Mouse (Mus musculus): ENCODE results near the gene Zbtb9.
"Not testable (repeated sequence)": the region's sequence is repeated elsewhere in the genome, so short reads cannot be mapped to it uniquely, and the experiment has no call there.

The Zbtb9 gene

GRCm38 (mm10) chr17:26972107-26972506 is 860 bp upstream of the Zbtb9 start:
- no peak for DNase-seq

GRCm38 (mm10) chr17:26974547-26974946 is 1.6 kb downstream of the Zbtb9 start:
- DNase-seq, result no peak

DNA sequence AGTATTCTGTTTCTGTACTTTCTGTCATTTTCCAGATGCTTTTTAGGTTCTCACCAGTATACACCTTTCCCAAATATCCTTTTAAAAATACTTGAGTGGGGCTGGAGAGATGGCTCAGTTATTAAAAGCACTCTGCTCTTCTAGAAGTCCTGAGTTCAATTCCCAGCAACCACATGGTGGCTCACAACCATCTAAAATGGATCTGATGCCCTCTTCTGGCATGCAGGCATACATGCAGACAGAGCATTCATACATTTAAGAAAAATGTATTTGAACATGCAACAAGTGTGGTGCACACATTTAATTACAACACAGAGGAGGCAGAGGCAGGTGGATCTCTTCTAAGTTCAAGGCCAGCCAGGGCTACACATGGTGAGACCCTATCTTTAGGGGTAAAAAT is 2.4 kb downstream of the Zbtb9 start:
- DNase-seq, result no peak

DNA sequence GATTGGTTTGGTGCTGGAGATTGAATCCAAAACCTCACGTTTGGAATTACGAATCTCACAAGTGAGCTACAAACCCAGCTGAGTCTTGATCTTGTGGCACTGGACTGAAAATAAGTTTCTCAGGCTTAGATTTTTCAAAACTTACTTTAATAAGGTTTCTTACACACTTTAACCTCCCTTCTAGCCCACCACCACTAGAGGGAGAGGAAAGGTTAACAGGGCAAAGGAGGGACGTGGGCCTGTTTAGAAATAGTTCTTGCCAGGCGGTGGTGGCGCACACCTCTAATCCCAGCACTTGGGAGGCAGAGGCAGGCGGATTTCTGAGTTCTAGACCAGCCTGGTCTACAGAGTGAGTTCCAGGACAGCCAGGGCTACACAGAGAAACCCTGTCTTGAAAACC is 4.4 kb downstream of the Zbtb9 start:
- not testable (repeated sequence) for DNase-seq

- no peak for DNase-seq
These were observed 6.5 kb downstream of the Zbtb9 start for GRCm38 (mm10) chr17:26979426-26979825.

DNA sequence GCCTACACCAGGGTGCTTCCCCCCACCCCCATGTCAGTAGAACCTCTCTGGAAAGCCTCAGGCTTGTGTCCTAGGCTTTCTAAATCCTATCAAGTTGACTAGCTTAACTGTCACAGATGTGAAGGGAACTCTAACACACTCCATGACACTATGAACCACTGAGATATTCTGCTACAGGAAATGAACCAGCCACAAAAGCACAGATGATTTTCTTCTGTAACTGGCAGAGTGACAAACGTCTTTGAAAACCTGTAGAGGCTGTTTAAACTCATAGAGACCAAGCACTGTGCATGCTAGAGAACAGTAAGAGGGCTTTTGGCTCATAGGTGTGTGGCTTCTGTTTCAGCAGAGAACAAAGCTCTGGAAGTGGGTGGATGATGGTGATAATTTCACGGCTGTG is 8.1 kb downstream of the Zbtb9 start:
- no peak for DNase-seq

- DNase-seq, result no peak
These were observed 10.4 kb downstream of the Zbtb9 start for GRCm38 (mm10) chr17:26983382-26983781.

- DNase-seq, result no peak
These were observed 12.7 kb downstream of the Zbtb9 start for GRCm38 (mm10) chr17:26985503-26986179.

DNA sequence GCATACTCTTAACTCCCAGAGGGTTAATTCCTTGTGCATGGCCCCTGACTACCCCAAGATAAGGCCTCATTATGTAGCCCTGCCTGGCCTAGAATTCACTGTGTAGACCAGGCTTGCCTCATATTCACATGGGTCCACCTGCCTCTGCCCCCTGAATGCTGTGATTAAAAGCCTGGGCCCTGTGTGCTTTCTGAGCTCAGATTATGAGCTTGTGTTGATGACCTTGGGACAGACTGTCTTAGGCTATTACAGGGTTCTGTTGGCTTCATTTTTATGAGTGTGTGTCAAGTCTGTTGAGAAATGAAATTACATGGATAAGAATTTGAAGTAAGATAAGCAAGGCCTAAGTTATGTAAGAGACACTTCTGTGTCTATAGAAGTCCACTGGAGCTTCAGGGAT is 17.6 kb downstream of the Zbtb9 start:
- no peak for DNase-seq

DNA sequence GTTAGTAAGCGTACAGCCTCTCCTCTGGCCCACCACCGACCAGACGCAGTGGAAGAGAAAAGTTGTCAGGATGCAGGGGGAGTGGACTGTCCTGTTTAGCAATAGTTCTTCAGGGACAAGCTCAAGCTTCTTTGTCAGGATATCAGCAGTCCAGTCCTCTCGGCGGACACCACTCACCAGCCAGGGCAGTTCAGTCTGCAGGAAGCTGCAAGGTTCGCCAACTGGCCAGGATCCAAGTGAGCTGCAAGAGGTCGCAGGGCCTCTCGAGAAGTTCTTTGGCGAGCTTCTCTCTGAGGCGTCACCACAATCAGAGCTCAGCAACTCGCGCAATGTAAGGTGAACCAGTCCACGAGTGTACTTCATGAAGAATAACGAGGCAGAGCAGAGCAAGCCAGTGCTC is 21.4 kb downstream of the Zbtb9 start:
- no peak for DNase-seq

DNA sequence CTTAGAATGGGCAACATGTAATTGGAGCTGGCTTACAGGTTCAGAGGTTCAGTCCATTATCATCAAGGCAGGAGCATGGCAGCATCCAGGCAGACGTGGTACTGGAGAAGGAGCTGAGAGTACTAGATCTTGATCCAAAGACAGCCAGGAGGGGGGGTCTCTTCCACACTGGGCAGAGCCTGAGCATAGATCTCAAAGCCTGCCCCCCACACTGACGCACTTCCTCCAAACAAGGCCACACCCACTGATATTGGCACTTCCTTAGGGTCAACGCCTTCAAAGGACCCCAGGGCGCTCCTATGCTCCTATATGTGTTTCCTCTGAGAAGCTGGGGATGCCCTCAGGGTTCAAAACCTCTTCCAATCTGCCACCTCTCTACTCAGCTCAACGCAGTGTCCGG is 22.0 kb downstream of the Zbtb9 start:
- no peak for DNase-seq

- DNase-seq, result no peak
These were observed 22.6 kb downstream of the Zbtb9 start for GRCm38 (mm10) chr17:26995562-26995961.

DNA sequence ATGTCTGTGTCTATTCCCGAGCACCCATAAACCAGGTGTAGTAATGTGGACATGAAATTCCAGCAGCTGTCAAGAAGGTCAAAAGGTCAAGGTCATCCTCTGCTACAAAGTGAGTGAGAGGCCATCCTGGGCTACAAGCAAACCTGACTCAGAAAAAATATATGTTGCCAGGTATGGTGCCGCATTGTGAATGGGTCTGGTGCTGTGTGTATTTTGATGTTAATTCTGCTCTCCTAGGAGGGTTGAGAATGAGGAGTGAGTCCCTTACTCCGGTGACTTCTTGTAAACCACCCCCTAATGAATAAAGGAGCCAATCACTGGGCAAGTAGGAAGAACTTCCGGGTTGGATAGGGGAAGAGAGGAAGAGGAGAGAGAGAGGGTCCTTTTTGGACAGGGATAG is 24.7 kb downstream of the Zbtb9 start:
- no peak for DNase-seq

GRCm38 (mm10) chr17:26998283-26998682 is 25.3 kb downstream of the Zbtb9 start:
- DNase-seq, result no peak

- DNase-seq, result no peak
These were observed 27.0 kb downstream of the Zbtb9 start for GRCm38 (mm10) chr17:26999996-27000395.

DNA sequence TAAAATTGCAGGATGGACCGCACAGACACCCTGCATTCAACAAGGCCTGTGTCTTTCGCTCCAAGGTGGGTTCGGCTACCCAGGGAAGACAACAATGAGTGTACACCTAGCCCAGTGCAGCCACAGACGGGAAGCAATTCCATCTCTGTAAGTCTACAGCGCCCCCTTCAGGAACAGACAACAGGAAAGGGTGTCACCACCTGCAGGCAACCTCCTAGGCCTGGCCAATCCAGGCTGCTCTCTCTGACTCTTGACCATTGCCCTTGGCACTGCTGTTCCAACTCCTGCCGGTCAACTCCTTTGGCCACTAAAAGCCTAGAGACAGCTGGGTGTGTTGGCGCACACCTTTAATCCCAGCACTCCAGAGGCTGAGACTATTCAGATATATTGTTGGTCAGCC is 28.2 kb downstream of the Zbtb9 start:
- DNase-seq, result peak; percentile 18

DNA sequence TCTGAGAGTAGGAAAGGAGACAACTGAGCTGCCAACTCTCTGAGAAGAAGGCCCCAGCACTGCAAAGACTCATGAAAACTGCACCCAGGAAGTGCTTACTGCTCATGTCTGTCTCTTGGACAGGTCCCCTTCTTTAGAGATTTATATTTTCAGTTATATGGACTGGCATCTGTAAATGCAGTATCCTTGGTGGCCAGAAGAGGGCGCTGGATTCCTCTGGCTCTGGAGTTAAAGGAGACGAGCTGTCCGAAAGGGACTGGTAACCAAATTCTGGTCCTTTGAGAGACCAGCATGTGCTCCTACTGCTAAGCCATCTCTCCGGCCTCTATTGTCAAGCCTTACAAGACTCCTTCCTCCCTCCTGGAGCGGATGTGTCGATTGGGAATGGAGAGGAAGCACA is 28.9 kb downstream of the Zbtb9 start:
- peak; percentile 38 for DNase-seq

DNA sequence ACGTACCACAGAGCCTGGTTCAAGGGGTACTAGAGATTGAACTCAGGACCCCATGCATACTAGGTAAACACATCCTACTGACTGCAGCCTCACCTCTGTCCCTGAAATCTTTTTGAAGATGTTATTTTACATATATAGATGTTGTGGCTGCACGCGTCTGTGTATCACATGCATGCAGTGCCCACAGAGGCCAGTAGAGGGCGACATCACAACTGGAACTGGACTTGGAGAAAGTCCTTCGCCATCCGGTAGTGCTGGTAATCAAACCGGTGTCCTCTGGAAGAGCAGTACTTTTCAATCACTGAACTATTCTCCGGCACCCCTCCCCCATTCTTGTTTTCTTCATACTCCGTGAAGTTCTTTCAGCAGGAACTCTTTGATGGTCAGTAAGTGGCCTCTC is 31.5 kb downstream of the Zbtb9 start:
- DNase-seq, result peak; percentile 64

DNA sequence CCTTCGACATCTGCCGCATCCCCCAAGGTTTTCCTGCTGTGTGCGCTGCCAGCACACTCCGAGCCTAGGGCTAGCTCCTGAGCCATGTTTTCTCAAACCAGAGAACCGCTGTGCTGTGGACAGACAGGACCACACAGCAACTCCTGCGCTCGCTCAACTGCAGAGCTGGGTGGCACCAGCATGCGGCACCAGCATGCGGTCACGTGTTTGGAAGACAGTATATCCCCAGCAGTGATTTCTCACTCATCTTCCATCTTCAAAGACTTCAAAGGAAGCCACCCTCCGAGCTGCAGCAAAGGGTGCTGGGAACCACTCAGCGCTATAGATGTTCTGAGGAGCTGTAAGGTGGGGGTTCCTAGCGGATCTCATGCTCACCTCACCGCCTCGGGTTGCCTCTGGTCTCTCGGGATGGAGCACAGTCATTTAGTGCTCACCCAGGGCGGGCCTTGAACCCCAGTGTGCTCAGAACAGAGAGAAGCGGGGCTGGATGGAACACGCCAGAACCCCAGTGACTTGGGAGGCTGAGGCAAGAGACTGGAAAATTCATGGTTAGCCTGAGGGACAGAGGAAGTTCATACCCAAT is 32.0 kb downstream of the Zbtb9 start:
- no peak for DNase-seq

- DNase-seq, result no peak
These were observed 32.7 kb downstream of the Zbtb9 start for GRCm38 (mm10) chr17:27005644-27006043.

DNA sequence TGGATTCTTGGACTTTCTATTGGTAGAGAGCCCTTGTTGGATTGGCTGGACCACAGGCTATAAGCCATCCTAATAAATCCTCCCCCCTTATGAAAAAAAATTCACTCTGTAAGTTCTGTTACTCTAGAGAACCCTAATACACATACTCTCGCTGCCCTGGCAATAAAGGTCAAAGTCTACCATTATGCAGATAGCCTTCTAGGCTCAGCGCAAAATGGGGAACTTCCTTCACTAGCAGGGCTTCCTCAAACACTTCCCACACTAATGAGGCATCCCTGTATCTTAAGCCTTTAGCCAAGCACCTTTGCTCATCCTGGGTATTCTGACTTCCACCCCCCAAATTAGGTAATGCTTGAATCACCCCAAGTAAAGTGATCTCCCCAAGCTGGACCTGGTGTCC is 35.3 kb downstream of the Zbtb9 start:
- no peak for DNase-seq

DNA sequence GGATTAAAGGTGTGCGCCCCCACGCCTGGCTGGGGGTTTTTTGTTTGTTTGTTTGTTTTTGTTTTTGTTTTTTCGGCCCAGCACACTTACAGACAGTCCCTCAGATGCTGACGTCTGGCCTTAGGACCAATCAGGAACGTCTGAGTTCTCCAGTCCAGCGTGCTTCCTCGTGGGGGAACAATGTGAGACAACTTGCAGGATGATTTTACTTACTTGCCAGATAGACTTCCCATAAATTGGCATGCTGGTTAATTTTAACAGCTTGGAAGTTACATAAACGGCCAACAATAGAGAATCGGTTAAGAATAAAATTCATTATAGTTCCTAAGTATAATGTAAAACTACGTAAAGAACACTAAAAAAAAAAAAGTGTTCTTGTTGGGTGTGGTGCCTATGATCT is 38.2 kb downstream of the Zbtb9 start:
- no peak for DNase-seq

- peak; percentile 32 for DNase-seq
These were observed 39.2 kb downstream of the Zbtb9 start for GRCm38 (mm10) chr17:27011998-27012672.

GRCm38 (mm10) chr17:27012909-27013308 is 39.9 kb downstream of the Zbtb9 start:
- DNase-seq, result no peak
